Mouse (Mus musculus) midbrain, embryonic 16.5 days (tissue): ENCODE results near the gene Tmed8. TPM values are rescaled to one million over a fixed set of nuclear protein-coding genes. Genes with fewer than 3 reads are reported as not detected.
"Not testable (repeated sequence)": the region's sequence is repeated elsewhere in the genome, so short reads cannot be mapped to it uniquely, and the experiment has no call there.

Source experiments
- ATAC-seq: fragments of 200-750 bp; cut with Nextera tagmentation; 2 replicates; pipeline ENCODE4 v1.8.0; 2017; ENCODE audit warnings: moderate TSS enrichment
- H3K27ac ChIP-seq: fragments of 300-500 bp; sonication (generic); 2 replicates; pipeline ENCODE4 v1.5.1; 2014; ENCODE audit warnings: mild to moderate bottlenecking, low read length, mixed read lengths
- H3K27me3 ChIP-seq: fragments of 300-500 bp; sonication (generic); 2 replicates; pipeline ENCODE4 v1.6.1; 2014; ENCODE audit warnings: low read depth, low read length, mixed read lengths; ENCODE audit not compliant: control insufficient read depth, insufficient read depth
- H3K36me3 ChIP-seq: fragments of 300-500 bp; sonication (generic); 2 replicates; pipeline ENCODE4 v1.6.1; 2014; ENCODE audit warnings: mild to moderate bottlenecking, low read length, moderate library complexity, mixed read lengths; ENCODE audit not compliant: control insufficient read depth, insufficient read depth
- H3K4me1 ChIP-seq: fragments of 300-500 bp; sonication (generic); 2 replicates; pipeline ENCODE4 v1.6.1; 2014; ENCODE audit warnings: mild to moderate bottlenecking, low read length, mixed read lengths; ENCODE audit not compliant: control insufficient read depth, insufficient read depth
- H3K4me2 ChIP-seq: fragments of 300-500 bp; sonication (generic); 2 replicates; pipeline ENCODE4 v1.6.1; 2014; ENCODE audit warnings: mild to moderate bottlenecking, low read length, mixed read lengths
- H3K4me3 ChIP-seq: fragments of 300-500 bp; sonication (generic); 2 replicates; pipeline ENCODE4 v1.5.1; 2014; ENCODE audit warnings: low read depth, mild to moderate bottlenecking, low read length, moderate library complexity, mixed read lengths
- H3K9ac ChIP-seq: fragments of 300-500 bp; sonication (generic); 2 replicates; pipeline ENCODE4 v1.6.1; 2014; ENCODE audit warnings: low read depth, low read length, mixed read lengths
- H3K9me3 ChIP-seq: fragments of 300-500 bp; sonication (generic); replicated peaks from 2 replicates; pipeline ENCODE4 v1.6.1; 2014; ENCODE audit warnings: mild to moderate bottlenecking, low read length, mixed read lengths; ENCODE audit not compliant: control insufficient read depth, poor library complexity, severe bottlenecking
- WGBS: fragments of 180-500 bp; shearing (Covaris S2); extraction: QIAGEN DNeasy Blood & Tissue Kit; methylation state at CpG from one replicate; pipeline ENCODE4 v1.1.7; 2014; 5-methylcytosine and 5-hydroxymethylcytosine counted together
- polyA plus RNA-seq: library from polyadenylated mRNA; unstranded; fragments of >200 nt; fragmentation: Nextera tagmentation; extraction: Ambion mirVana; gene quantifications from 2 replicates; pipeline ENCODE4 v1.2.1, GENCODE M21; 2015

The Tmed8 gene
- polyA plus RNA-seq, 1 experiment from 2014 or later: 5.2 TPM

DNA sequence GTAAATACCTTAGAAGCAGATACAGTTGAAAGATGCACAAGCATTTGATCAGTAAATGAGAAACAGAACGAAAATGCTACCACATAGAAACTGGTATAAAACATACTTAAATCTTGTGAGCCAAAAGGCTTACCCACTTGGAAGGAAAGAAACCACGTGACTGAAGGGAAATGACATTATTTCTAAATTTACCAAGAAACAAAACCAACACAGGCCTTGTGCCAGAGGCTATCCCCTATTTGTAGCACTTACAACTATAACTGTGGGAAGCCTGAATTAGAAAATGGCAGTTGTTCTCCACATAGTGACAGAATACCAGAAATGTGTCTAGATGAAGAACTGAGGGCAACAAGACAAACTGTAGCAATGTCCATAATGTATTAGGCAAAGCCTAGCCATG is 15.8 kb upstream of the Tmed8 start:
- 75% methylated on average over 2 of the region's 2 CpGs for WGBS
- no peaks in the 10 kb centered on the region for H3K27me3 ChIP-seq
- H3K36me3 ChIP-seq: no peaks in the 10 kb centered on the region
- no peak overlapping the region for H3K4me2 ChIP-seq
- no peaks in the 10 kb centered on the region for H3K4me1 ChIP-seq
- H3K4me3 ChIP-seq: no peak overlapping the region
- H3K9me3 ChIP-seq: no peaks in the 10 kb centered on the region
- no peak overlapping the region for H3K9ac ChIP-seq
- no peak overlapping the region for H3K27ac ChIP-seq
- no peak for ATAC-seq

DNA sequence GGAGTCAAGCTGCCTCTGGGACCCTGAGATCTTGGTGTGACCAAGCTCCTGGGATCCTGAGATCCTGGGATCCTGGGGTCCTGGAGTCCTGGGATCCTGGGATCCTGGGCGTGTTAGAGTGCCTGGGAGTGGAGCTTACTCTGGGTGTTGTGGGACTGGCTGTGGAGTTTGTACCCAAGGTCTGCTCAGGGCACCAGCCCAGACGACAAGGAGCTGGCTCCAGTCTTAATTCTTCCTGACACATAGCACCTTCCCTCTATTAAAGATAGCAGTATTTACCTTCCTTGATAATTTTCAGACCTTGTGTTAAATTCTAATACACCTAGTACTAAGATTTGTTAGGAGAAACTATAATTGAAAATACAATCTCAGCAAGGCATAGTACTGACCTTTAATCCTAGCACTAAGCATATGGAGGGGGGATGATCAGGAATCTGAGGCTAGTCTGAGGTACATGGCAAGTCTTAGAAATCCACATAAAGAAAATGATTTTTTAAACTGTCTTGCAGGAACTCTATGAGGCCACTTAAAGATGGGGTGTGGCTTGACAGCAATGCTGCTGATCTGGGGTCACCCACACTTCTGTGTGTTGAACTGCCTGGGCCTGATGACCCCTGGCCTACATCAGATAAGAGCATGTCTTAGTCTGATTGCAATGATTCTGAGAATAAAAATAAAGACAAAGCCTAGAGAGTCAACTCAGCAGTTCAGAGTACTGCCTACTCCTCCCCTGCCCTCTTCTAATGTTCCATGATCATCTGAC is 12.8 kb upstream of the Tmed8 start:
- Histone ChIP-seq H3K4me3 (no peak overlapping the region), H3K9me3 (no peaks in the 10 kb centered on the region), H3K4me2 (no peak overlapping the region), H3K9ac (no peak overlapping the region), H3K36me3 (no peaks in the 10 kb centered on the region), H3K4me1 (no peaks in the 10 kb centered on the region), H3K27ac (no peak overlapping the region), H3K27me3 (no peaks in the 10 kb centered on the region)
- ATAC-seq: no peak
- 59% methylated on average over 2 of the region's 2 CpGs for WGBS

DNA sequence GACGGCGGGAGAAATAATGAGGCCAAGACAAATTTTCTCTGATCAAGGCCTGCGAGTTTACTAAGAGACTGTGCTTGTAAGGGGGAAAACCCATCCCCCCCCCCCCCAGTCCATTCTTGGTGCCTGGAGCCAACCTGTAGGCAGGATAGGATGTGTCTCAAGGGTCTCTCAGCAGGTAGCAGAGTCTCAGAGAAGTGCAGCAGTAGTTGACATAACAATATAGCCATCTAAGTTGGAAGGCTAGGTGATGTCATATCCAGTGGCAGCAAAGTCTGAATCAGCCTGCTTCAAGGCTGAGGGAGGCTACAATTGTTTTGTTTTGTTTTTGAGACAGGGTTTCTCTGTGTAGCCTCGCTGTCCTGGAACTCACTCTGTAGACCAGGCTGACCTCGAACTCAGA is 5.5 kb upstream of the Tmed8 start:
- not testable (repeated sequence) for H3K4me2 ChIP-seq, H3K9ac ChIP-seq, H3K4me3 ChIP-seq, H3K27ac ChIP-seq, H3K27me3 ChIP-seq, H3K9me3 ChIP-seq, H3K36me3 ChIP-seq, H3K4me1 ChIP-seq, ATAC-seq
- 90% methylated on average over 5 of the region's 5 CpGs for WGBS

DNA sequence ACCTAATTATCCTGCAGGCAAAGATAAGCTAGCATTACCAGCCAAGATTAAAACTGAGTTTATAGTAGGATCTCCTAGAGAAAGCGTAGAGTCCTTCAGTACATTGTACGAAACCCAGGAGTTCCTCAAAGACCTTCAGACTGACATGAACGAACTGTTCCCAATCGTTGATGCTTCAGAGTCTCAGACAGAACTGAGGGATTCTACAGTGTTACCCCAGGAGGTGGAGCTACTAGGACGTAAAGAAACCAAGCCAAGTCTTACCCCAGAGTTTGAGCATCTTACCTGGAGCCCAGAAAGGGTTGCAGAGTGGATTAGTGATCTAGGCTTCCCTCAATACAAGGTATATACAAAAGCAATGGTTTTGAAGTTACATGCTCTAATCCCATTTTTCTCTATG is 1.4 kb upstream of the Tmed8 start:
- Histone ChIP-seq H3K36me3 (no peaks in the 10 kb centered on the region), H3K9me3 (no peaks in the 10 kb centered on the region), H3K27me3 (no peaks in the 10 kb centered on the region), H3K4me3 (no peak overlapping the region), H3K27ac (no peak overlapping the region), H3K9ac (no peak overlapping the region), H3K4me2 (no peak overlapping the region), H3K4me1 (peaks cover 13% of the 10 kb centered on the region)
- ATAC-seq: no peak
- 77% methylated on average over 5 of the region's 5 CpGs for WGBS

DNA sequence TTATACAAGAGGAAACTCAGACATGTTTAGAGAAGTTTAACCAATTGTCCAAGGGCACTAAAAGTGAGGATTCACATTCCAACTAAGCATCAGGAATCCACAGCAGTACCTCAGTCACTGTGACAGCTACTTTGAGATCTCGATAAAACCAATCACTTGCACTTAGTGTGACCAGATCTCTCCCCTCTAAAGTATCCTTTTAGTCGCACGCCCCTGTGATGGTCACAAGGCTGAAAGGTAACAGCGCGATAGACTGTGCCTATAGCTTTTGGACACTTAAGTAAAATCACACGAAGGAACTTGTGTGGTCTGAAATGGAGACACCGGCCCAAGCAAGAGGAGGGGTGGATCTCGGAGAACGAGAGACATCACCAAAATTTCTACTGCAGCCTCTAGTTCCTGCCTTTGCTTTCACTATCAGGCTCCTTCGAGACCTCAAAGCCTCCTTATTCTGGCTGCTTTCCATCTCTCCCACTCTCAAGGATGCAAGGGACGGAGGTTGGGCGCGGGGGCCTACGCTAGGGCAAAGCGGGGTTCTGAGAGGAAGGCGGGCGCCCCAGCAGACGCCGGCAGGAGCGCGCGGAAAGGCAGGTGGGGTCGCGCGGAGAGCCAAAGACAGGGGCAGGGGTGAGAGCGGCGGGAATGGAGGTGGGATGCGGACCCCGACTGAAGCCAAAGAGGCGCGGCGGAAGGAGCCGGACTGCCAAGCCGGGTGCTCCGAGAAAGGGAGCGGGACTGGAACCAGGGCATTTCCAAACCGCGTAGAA is 865 bp downstream of the Tmed8 start, which contains the start of gene Samd15:
TSS of gene Samd15 (plus strand) at position 518 of the 767 bp plus-strand sequence.
- H3K9ac ChIP-seq: peak within 1 kb of the TSS; percentile 92
- peak; percentile 64 for ATAC-seq
- H3K9me3 ChIP-seq: no peaks in the 10 kb centered on the region
- H3K4me2 ChIP-seq: peak within 1 kb of the TSS; percentile 70
- H3K4me3 ChIP-seq: peak within 1 kb of the TSS; percentile 72
- under 1% methylated on average over 38 of the region's 38 CpGs for WGBS
- H3K36me3 ChIP-seq: no peaks in the 10 kb centered on the region
- H3K27me3 ChIP-seq: no peaks in the 10 kb centered on the region
- peak within 1 kb of the TSS; percentile 90 for H3K27ac ChIP-seq
- H3K4me1 ChIP-seq: peaks cover 13% of the 10 kb centered on the region

DNA sequence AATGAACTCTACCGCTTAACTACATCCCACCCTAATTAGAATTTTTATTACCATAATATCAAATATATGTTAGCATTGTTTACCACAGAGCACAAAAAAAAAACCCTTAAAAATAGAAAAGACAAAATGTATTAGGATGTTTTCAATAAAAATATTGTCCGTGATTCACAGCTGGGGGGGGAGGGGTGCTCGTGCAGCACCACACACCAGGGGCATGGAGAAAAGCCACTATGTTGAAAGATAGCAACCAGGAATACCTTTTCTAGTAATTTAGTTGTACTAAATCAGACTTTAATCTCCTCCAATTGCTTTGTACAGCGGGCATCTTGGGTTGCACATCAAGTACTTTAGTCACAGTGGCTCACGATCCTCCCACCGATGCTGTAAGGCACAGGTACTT is 1.5 kb downstream of the Tmed8 start:
- H3K36me3 ChIP-seq: no peaks in the 10 kb centered on the region
- H3K4me1 ChIP-seq: peaks cover 13% of the 10 kb centered on the region
- peak overlapping the region; percentile 92; the same call in 1 of the 2 replicates for H3K9ac ChIP-seq
- no peak for ATAC-seq
- peak overlapping the region; percentile 72 for H3K4me3 ChIP-seq
- no peaks in the 10 kb centered on the region for H3K27me3 ChIP-seq
- 43% methylated on average over 6 of the region's 6 CpGs for WGBS
- no peak overlapping the region for H3K27ac ChIP-seq
- H3K4me2 ChIP-seq: peak overlapping the region; percentile 70
- H3K9me3 ChIP-seq: no peaks in the 10 kb centered on the region

DNA sequence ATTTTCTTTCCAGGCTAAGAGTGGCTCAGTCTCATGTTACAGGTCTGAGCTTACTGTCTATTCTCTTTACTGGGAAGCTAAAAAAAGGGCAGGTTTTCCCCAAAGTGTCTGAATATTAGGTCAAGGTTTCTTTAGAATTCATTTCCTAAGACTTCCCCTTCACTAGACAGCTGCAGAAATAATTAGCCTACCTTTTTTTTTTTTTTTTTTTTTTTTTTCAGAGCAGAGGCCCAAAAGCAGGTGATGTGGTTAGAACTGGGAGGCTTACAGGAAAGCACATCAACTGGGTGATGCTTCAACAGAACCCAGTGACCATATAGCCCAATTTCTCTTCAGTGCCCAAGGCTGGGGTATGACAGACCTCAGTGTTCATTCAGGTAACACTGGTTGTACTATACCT is 3.9 kb downstream of the Tmed8 start:
- H3K4me1 ChIP-seq: peaks cover 13% of the 10 kb centered on the region
- ATAC-seq: no peak
- no peak overlapping the region for H3K4me2 ChIP-seq
- no peak overlapping the region for H3K27ac ChIP-seq
- no peaks in the 10 kb centered on the region for H3K36me3 ChIP-seq
- no peak overlapping the region for H3K9ac ChIP-seq
- no peak overlapping the region for H3K4me3 ChIP-seq
- no peaks in the 10 kb centered on the region for H3K27me3 ChIP-seq
- H3K9me3 ChIP-seq: no peaks in the 10 kb centered on the region

DNA sequence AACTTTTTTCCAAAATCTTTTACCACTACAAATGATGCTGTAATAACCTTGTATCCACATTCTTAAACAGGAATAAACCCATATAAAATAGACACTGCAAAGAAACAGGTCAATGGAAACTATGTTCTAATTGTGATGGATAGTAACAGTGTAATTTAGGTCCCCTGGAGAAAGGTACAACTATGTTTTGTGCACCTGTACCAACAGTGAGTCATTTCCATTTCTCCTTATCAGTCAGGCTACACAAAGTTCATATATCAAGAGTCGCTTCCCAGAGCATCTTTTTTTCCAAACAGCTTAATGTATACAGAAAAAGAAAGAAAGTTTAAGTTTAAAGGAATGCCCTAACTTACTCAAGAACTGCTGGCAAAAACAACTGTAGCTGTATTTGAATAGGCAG is 5.2 kb downstream of the Tmed8 start:
- no peak overlapping the region for H3K27ac ChIP-seq
- H3K9me3 ChIP-seq: no peaks in the 10 kb centered on the region
- no peaks in the 10 kb centered on the region for H3K27me3 ChIP-seq
- WGBS: 95% methylated on average over 1 of the region's 1 CpGs
- H3K9ac ChIP-seq: no peak overlapping the region
- H3K4me1 ChIP-seq: peaks cover 13% of the 10 kb centered on the region
- no peak overlapping the region for H3K4me2 ChIP-seq
- ATAC-seq: no peak
- H3K4me3 ChIP-seq: no peak overlapping the region
- no peaks in the 10 kb centered on the region for H3K36me3 ChIP-seq

DNA sequence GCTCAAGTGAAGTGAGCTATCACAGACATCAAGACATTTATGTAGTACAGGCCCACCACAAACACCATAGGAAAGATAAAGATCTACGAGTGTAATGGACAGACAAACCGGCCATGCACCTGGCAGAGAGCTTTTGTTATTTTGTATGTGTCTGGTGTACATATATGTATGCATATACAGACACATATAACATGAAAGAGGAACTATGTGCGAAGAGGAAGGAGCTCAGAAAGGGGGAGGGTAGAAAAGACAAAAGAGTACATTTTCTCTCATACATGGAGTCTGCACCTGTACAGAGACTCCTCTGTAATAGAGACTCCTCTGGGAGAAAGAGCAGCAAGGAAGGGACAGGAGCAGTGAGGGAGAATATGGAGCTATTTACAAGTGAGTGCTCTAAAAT is 7.2 kb downstream of the Tmed8 start:
- WGBS: 95% methylated on average over 3 of the region's 3 CpGs
- no peak overlapping the region for H3K27ac ChIP-seq
- no peak for ATAC-seq
- H3K9ac ChIP-seq: no peak overlapping the region
- no peaks in the 10 kb centered on the region for H3K36me3 ChIP-seq
- no peak overlapping the region for H3K4me3 ChIP-seq
- H3K9me3 ChIP-seq: no peaks in the 10 kb centered on the region
- H3K4me1 ChIP-seq: peaks cover 2% of the 10 kb centered on the region; the same call in 1 of the 2 replicates
- H3K4me2 ChIP-seq: no peak overlapping the region
- no peaks in the 10 kb centered on the region for H3K27me3 ChIP-seq
